Mouse (Mus musculus) c-Kit-negative CD71-positive TER-119-positive erythroid progenitor cells, embryonic 14.5 days (primary cell): ENCODE results near the gene Clic6.
A peak's percentile ranks its signal among the peaks of the same experiment; 100 is the strongest.

Experiments used
- DNase-seq: peaks from one replicate; pipeline ENCODE4 v3.0.0-alpha.2; 2013; ENCODE audit warnings: low read depth, low spot score

Clic6 gene

DNA sequence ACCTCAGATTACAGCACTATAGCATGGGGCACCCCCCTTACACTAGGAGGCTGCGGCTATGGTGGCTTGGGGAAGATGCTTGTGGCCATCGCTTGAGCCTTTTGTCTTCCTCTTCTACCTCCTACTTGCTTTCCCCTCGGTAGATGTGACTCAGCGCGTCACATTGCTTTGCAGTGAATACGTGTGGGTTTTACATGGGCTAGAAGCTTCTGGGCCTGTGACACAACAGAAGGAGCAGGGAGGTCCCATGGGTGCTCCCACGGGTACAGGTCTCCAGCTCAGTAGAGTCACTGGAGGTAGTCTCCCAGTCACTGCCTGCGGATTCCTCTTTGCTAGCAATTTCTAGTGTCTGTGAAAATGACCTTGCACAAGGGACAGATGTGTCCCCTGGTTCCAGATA lies 39.1 kb downstream of the Clic6 start:
- no peak for DNase-seq

DNA sequence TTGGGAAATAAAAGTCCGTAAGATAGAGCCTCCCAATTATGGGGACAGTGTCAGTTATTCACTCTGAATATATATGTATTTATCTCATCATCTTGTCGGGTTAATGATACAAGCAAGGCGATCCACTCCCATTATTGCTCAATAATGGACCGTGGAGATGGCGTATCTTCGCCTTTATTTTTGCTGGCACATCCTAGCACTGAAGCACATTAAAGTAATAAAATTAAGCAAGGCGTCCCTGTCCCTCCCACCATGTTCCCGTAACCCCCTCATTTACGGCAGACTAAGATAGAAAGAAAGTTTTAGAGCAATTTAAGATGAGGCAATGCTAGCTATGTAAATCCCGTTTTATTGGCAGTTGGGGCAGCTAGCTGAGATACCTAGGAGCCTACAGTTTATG lies 40.4 kb downstream of the Clic6 start:
- DNase-seq: no peak

DNA sequence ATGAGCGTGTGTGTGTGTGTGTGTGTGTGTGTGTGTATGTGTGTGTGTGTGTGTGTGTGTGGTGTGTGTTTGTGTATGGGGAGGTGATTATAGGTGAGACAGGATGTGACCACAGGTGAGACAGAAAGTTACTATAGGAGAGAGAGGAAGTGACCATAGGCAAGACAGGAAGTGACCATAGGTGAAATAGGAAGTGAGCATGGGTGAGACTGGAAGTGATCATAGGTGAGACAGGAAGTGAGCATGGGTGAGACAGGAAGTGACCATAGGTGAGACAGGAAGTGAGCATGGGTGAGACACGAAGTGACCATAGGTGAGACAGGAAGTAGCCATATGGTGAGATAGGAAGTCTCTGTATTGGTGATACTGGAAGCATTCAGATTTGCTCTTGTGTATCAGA lies 49.7 kb downstream of the Clic6 start:
- no peak for DNase-seq

DNA sequence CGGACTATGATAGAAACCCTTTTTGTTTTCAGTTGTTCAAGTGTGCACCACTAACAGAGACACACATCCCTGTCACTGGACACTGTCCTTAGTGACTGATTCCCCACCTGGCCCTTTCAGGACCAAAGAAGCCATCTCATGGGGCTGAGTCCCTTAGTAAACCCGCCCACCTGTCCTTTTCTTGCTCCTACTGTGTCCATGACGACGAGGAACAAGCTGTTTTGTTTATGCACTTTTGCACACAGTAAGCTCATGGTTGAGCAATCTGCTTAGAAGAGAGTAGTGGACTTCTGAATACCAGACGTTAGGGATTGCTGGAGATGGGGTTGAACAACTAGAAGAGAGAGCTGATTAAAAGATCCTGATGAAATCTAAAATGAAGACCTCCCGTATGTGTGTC lies 52.8 kb downstream of the Clic6 start:
- no peak for DNase-seq

DNA sequence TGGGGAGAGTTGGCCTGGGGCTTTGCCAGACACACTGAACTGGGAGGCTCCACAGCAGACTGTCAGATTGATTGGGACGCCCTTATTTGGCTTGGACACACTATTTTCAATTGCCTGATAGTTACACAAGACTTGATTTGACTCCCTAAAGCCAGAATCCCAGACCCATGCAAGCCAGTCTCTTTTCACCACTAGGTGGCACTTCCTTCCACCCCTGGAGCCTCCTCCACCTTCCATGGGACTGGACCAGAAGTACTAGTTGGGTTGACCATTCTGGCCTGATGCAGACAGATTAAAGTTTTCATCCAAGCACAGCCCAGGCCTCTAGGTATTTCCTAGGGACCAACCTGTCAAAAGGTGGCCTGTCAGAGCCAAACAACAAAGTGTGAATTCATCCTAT lies 58.7 kb downstream of the Clic6 start:
- DNase-seq: no peak

DNA sequence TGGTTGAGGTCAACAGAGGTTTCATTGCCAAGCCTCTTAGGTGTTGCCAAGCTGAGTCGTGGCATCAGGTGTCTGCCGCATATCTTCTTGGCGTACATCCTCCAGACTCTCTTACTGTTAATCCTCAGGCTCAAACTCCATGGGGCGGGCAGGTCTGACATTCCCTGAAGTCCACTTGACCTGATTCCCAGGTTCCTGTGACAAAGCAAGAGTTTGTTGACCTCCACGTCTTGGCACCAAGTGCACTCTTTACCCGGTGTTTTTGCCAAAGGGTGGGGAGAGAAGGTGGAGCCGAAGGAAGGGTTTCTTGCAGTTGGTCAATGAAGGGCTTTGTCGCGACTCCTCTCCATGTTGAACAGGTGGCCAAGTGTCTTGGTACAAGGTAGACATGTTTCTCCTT lies 63.1 kb downstream of the Clic6 start:
- no peak for DNase-seq

DNA sequence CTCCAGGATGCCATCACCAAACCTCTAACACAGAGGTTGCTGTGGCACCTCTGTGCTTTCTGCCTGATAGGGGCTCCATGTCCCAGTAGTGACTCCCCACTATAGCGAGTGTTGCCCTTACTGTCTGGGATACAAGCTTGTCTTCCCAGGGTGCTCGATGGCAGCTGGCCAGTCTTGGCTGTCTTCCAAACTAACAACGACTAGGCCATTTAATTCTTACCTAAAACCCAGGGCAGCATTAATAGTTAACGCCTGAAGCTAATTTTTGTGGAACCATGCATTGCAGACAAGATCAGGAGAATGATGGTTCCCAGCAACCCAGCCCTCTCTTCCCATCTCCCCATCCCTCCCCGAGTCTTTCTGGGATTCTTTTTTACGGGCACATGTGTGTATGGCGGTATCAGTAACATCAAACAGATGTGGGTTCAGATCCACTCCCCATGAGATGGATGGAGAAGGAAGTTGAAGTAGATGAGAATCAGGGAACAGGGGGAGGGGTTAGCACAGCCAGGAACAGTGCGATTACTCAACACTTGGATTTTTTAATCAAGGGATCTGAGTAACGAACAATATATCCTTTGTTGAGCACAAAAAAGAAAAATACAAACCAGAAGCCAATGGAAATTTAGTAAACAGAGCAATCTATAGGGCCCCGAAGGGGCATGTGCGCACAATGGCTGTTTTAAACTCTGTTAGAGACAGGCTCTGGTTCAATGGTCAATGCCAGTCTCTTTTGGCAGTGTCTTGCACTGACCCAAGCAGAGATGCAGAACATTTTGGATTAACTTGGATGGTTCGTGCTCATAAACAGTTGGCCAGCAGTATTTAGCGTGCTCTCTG lies 66.0 kb downstream of the Clic6 start:
- DNase-seq: no peak

DNA sequence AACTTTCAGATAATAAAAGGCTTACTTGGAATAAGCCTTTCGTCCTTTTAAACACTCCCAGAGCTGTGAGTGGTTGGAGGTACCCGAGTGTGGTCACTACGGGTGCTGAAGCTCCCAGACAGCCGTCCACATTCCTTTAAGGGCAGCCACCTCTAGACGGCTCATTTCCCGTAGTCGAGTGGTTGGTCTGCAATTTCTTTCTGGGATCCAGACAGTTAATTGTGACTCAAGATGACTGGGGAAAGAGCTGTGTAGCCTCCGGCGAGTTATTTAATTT lies 66.5 kb downstream of the Clic6 start:
- DNase-seq: no peak

DNA sequence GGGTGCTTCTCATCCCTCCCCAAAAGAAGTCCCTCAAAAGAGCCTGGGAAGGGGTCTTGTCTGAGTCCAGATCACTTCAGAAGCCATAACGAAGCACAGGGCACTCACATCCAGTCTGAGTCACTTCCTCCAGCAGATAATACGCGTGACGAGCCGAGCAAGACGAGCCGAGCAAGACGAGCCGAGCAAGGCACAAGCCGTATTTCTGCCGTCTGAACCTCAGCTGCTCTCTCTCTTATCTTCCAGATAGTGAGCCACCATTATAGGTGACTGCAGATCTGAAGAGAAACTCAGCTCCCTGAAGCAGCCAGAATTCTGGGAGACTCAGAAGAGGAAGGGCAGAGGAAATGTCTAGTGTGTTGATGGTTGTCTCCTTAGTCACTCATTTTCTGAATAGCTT lies 67.3 kb downstream of the Clic6 start:
- no peak for DNase-seq

DNA sequence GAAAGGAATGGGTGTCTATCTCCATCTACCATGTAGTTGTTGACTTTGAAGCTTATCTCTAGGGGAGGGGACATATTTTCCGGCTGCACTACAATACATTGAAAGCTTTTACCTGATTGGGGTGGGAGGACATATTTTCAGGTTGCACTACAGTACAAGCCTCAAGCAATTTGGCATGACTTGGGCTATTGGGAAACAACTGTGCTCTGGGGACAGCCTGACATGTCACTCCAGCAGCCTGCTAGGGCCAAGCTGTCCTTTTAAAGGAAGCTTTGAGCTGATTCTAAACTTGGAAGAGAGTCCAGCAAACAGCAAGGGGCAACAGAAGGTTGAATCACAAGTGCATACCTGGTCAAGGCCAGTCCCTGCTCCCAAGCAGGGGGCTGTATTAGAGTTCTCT lies 69.5 kb downstream of the Clic6 start:
- DNase-seq: no peak

DNA sequence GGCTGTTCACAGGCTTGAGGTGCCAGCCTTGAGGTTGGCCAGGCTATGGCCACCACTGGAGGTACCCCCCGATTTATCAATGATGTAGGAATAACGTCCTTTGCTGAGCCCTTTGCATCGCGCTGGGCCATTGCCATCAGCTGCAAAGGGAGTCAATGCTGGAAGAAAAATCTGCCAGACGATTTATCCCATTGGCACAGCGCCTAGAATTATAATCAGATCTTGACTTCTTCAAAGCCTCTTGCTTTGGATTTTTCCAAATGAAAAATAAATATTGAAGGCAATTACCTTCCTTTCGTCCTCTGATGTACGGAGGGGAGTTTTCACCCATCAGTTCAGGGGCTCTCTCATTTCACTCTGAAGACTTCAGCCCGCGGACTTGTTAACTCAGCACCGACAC lies 79.8 kb downstream of the Clic6 start:
- no peak for DNase-seq

DNA sequence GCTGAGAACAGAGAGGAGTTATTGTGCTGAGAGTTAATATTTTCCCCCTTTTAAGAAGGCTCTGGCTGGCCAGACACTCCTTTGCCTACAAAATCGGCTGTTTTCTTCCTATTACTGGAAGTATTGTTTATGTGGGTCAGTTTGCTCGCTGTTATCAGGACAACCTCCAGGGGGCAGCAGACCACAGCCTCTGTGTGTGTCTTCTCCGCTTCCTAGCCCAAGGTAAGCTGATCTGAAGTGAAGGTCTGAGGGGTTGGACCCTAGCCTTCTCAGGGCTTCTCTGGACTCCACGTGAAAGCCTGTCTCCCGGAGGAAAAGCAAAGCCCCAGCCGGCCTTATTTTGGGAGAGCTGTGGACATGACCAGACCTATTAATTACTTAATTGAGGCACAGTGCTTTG lies 80.2 kb downstream of the Clic6 start:
- DNase-seq: peak; percentile 39

DNA sequence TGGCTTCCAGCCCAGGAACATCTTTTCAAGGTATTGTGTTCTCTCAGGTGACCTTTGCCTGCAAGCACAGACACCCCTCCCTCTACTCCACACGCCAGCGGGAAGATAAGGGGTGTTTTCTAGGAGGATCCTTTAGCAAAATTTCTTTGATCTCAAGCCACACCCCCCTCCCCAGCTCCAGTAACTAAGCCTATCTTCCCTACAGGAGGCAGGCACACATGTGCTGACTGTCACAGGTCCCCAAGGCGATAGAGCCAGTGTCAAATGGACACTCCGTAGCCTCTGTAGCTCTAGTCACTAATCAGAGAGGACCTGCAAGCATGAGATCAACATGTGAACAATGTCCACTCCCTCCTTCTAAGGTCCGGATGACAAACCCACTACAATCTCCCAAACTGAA lies 80.6 kb downstream of the Clic6 start:
- DNase-seq: no peak

DNA sequence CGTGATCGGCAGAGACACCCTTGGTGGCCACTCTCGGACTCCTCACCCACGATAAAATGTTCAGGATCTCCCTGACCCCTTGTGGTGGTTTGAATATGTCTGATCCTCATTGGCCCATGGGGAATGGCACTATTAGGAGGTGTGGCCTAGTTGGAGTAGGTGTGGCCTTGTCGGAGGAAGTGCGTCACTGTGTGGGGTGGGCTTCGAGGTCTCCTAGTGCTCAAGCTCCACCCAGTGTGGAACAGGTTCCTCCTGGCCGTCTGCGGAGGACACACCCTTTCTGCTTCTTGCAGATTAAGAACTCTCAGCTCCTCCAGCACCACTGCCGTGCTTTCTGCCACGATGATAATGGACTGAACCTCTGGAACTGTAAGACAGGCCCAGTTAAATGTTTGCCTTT lies 85.7 kb downstream of the Clic6 start:
- no peak for DNase-seq

DNA sequence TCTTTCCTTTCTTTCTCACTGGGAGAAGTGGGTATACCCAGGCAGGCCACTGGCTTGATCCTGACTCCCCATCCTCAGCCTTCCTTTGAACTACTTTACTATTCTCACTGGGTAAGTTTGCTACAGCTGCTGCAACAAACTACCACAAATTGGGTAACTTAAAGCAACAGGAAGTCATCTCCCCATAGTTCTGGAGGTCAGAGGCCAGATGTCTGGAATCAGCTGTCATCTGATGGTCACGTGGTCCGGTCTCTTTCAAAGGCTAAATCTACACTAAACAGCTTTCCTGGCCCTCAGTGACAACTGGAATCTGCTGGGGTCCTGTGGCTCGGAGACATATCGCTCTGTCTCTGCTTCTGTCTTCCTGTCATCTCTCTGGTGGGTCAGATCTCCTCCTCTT lies 87.7 kb downstream of the Clic6 start:
- DNase-seq: no peak

DNA sequence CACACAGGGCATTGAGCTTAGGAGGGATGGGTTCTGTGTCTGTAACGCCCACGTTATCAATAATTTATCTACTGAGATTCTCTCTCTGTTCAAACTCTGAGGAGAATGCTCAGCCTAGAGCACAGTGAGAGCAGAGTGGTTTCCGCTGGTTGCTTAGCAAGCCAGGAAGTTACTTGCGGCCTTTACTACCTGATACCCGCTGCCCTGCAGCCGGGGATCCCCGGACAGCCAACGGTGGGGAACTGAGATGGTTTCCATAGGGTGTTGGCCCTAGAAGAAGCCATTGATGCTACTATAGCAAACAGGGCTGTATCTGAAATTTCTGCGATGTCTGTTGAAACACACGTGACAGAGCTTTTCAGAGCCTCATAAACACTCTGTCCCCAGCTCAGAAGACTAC lies 90.3 kb downstream of the Clic6 start:
- no peak for DNase-seq

DNA sequence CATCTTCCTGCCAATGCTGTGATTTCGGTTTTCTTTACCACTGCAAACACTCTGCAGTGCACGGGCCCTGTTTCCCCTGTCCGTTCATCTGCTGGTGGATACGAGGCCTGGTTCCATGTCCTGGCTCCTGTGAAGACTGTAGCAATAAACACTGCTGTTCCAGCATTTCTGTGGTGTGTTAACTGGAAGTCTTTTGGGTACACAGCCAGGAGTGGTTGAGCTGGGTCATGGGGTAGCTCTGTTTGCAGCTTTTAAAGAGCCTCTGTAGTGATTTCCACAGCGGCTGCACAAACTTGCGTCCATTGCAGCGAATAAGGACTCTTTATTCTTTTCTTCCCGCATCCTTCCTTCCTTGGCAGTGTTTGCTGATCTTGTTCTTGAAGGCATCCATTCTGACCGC lies 91.8 kb downstream of the Clic6 start:
- DNase-seq: no peak

DNA sequence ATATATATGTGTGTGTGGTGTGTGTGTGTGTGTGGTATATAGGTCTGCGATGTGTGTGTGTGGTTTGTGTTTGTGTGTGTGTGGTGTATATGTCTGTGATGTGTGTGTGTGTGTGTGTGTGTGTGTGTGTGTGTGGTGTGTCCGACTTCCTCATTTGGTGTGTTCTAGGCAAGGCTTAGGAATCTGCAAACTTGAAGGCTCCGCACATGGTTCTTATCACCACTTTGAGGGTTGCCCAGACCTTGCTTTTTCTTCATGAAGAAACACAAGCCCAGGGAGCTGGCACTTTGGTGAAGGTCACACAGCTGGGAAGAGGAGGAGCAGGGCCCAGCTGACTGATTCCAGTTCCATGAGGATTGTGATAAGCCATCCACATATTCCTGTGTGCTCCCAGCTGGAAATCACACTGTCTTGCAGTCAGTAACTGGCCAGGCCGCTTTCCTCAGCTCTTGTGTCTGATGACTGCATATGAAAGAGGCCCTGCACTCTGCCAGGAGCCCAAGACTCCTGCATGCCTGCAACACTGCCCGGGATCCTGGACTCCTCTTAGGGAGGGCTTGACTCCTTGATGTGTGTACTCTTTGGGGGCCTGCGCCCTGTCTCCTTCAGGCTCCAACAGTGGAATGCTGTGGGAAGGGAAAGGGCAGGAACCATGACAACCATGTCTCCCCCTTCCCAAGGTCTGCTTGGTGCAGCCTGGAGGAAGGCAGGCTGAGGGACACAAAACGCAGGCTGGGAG lies 93.5 kb downstream of the Clic6 start:
- DNase-seq: no peak

DNA sequence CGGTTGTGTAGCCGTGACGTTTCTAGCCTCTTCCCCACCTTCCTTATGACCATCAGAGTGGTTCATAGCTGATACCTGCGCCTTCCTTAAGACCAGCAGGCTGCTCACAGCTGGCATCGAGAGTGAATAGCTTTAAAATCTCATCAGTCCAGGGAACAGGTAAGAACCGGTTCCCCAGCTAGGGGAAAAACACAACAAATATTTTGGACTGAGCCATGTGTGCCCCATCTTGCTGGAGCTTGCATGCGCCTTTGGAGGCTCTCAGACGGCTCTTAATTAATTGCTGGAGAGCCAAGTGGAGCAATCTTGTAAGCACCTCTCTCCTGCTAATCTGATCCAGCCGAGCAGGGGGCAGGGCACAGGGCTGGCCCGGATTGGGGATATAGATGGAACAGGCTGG lies 95.4 kb downstream of the Clic6 start:
- DNase-seq: no peak

DNA sequence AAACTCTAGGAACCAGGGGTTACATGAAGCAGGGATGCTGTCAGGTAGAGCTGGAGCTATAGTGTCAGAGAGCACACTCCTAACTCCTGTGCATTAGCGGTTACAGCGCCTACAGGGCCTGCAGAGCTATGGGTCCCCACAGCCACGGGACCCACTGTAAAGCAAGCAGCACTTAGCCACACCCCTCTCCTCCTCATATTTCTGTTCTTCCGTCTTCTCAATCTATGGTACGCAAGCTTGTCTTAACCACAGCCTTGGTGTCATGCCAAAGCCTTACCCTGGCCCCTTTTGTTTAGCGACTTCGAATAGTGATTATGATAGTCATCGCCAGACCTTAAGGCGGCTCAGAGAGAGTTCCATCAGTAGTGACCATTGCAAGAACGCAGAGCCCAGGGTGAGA lies 96.2 kb downstream of the Clic6 start:
- DNase-seq: no peak

DNA sequence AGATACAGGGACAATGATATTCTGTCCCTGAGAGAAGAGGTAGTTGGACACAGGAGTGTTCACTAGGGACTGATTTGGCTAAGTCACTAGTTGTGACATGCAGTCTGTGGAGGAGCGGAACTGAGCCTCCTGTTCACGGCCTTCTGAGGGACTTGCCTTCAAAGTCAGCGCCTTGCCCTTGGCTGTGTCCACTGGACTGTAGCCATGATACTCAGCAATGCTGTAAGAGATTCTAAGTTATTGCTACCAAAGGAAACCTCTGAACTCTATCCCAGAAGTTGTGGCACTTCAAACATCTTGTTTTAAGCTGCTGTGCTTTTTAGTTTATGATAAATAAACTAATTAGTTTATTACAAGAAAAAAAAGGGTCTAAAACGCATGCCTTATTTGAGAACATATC lies 102.3 kb downstream of the Clic6 start:
- DNase-seq: no peak
